Mouse (Mus musculus): ENCODE data around the gene Creld1. TPM values are rescaled to one million over a fixed set of nuclear protein-coding genes. Genes with fewer than 3 reads are reported as not detected.
A peak's percentile ranks its signal among the peaks of the same experiment; 100 is the strongest.

Gene Creld1
- total RNA-seq (2021) = 10 to 100 TPM; 52.2 to 55.6 TPM

DNA sequence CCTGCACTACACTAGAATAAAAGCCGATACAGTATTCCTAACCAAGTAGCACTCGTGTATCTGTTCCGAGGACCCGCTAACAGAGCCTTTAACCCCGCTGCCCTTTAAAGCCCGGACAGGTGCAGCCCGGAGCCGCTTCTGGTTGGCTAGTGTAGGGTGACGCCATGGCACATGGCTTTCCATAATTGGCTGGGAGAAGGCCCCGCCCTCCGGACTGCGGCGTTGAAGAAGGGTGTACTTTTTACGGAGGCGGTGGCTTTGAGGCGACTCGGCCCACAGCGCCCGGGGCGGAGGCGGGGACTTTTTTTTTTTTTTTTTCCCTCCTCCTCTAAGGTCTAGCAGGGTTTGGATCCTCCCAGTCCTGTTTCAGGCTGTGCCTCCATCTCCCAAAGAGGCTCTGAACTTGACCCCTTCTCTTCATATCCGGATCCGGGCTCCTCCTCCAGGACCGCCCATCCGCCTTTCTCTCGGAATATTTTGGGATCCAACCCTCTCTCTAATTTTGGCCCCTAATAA lies at the start of gene Creld1:
TSS of gene Creld1 (plus strand) at position 198 of the 516 bp plus-strand sequence.
- DNase-seq (ENCODE audit: low spot score) = peak; percentile 91
- intact Hi-C loops (cut with DNase I) = loop anchor here (10.0 kb wide), 1 partner anchor 212 kb away; the partner anchor contains the start of gene Tatdn2

DNA sequence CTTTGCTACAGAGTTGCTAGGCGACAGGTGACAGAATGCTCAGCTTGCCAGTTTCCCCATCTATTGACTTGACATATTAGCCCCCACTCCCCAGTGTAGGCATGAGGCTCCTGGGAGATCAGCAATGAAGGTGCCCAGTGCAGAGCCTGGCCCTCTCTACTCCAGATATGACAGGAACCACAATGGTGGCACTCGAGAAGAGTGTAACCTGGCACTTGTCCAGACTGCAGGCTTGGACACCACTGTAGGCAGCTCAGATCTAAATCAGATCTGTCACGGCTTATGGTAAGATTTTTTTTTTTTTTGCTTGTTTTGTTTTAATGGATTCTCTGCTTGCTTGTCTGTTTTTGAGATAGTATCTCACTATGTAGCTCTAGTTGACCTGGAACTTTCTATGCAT lies 49.4 kb upstream of the Creld1 start:
- intact Hi-C loops (cut with DNase I) = no loop called here
- DNase-seq (ENCODE audit: low spot score) = no peak

DNA sequence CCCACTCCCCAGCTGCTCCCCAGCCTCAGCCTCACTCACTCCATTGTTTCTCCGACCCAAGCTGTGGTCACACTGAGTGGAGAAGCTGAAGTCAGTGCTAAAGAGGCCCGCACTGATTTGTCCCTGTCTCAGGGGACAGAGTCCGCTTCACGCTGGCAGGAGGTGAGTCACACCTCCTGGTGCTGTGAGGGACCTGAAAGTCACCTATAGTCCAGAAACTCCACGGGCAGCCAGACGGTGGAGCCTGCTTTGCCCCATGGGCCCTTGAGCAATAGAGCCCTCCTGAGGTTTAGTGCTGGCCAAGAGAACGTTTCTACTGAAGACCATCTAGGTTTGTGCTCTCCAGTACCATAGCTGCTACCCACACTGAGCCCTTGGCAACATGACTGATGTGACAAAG lies 48.4 kb upstream of the Creld1 start:
- intact Hi-C loops (cut with DNase I) = no loop called here
- DNase-seq (ENCODE audit: low spot score) = no peak

DNA sequence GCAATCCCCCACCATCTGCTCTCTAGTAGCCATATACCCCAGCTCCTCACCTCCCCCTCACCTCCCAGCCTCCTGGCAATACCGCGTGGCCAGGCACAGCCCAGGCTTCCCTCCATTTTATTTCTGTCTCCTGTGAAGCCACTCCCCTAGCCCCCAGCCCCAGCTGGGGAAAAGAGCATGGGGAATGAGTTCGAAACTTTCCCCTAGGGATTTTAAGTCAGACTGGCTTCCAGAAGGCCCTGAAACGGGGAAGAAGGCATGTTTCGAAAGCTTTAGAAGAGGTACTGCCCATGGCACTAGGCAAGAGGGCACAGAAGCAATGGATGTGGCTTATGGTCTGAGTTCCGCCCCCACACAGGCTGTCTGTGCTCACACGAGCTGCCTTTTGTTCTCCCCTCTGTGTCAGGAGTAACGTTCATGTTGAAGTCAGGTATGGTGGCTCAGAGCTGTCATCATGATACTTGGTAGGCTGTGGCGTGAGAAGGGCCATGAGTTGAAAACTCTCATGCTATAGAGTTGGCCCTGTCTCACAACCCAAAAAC lies 47.4 kb upstream of the Creld1 start, which contains the start of gene Cidec:
TSS of gene Cidec (minus strand) at position 97 of the 542 bp plus-strand sequence.
- DNase-seq (ENCODE audit: low spot score) = no peak
- intact Hi-C loops (cut with DNase I) = no loop called here

DNA sequence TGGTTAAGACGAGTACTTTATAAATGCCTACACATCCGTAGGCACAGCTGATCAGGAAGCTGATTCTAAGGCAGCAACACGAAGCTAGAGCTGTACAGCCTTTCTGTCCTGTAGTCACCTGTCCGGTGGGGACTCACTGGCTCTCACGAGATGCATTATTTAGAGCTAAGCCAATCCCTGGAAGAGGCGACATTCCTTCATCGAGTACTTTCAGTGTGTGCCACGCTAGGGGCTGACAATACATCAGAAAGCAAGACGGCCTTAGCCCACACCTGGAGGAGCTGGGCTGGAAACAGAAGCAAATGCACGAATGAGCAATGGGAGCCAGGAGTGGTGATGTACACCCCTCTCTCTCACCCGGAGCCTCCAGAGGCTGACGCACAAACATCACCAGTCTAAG lies 46.0 kb upstream of the Creld1 start:
- intact Hi-C loops (cut with DNase I) = no loop called here
- no peak for DNase-seq (ENCODE audit: low spot score)

DNA sequence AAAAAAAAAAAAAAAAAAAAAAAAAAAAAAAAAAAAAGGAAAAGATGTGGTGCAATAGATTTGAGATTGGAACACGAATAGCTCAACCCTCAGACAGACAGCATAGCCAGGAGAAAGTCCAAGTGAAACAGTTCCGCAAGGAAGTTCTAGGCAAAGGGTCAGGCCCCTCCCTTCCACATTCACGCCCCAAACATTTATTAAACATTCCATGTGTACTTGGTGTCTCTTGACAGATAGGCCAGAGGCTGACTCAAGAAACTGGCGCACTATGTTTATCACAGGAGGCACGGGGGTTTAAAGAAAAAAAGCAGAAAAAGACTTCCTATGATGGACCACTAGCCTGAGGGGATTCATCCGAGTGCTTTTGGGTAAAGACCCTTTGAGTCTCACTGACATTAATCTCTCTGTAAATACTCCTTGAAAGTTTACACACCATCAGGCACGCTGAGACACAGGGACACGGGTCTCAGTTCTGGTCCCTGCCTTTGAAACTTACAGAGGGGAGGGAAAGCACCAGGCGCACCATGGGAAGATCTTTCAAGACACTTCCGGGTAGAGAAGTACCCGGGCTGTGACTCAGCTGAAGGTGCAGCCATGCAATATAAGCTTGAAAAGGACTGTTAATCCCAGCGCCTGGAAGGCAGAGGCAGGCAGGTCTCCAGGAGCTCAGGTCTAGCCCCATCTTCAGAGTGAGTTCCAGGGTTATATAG lies 44.2 kb upstream of the Creld1 start:
- intact Hi-C loops (cut with DNase I) = no loop called here
- DNase-seq (ENCODE audit: low spot score) = no peak

DNA sequence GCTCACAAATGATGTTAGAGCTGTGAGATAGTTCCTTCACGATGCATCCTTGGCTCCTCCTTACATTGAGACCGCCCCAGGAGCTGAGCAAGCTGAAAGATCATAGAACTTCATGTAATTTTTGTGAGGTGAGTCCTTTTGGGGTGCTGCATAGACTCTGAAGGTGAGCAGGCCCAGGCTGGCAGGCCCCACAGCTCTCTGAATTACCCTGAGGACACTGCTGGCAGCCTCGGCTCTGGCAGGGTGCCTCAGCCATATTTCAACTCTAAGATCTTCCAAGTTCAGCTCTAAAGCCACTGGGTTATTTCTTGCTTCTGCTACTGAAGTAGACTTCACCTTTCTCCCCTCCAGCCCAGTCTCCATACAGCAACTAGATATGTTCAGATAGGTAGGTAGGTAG lies 42.4 kb upstream of the Creld1 start:
- intact Hi-C loops (cut with DNase I) = no loop called here
- DNase-seq (ENCODE audit: low spot score) = no peak

DNA sequence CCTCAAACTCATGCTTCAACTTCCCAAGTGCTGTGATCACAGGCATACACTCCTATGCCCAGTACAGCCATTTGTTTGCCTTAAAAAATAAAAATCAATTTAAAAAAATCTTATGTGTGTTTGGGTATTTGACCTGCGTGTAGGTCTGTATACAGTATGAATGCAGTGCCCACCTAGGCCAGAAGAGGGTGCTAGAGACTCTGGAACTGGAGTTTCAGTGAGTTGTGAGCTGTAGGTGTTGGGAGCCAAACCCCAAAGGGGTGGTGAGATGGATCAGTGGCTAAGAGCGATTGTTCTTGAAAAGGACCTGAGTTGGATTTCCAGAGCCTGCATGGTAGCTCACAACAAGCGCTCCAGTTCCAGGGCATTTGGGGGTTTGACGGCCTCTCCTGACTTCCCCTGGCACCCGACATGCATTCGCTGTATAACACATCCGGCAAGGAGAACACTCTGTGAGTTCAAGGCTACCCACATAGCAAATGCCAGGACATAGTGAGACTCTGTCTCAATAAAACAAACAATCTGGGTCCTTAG lies 41.9 kb upstream of the Creld1 start:
- intact Hi-C loops (cut with DNase I) = no loop called here
- no peak for DNase-seq (ENCODE audit: low spot score)

DNA sequence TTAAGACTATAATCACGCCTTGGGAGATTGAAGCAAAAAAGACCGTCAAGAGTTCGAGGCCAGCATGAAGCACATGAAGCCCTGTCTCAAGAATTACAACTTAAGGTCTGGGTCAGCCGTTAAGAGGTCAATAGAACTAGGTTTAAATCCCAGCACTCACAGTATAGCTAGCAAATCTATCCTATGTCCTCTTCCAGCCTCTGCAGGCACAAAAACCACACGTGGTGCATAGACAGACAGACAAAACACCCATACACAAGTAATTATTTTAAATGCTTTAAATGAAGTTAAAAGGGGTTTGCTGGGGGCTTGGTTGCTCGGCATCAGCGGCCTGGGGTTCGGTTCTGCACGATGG lies 41.0 kb upstream of the Creld1 start:
- no peak for DNase-seq (ENCODE audit: low spot score)
- intact Hi-C loops (cut with DNase I) = loop anchor here (2.0 kb wide), 1 partner anchor 27 kb away; no protein-coding TSS in a partner anchor

DNA sequence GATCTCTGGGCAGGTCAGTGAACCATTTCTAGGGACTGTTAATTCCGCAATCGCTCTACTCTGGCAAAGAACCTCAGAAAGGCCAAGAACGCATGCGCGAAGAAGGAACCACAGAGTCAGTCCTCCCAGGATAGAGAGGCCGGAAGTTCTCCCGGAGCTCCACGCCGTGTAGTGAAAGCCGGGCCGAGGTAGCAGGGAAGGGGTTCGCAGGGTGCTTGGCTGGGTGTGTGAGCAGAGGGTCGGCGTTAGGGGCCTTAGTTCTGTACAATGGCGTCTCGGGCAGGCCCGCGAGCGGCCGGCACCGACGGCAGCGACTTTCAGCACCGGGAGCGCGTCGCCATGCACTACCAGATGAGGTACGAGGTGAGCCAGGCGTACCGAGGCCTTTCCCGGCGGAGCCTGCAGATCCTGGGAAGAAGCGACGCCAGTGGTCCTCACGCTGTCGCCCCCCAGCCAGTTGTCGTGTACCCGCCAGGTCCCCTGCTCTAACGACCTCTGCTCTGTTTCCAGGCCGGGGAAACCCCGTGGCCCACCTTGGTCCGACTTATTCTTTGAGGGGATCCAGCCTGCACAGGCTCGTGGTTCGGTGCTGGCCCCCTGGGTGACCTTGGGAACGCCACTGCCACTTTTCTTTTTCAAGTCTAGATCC lies 40.5 kb upstream of the Creld1 start, which contains the start of gene Jagn1:
TSS of gene Jagn1 (plus strand) at position 128 of the 649 bp plus-strand sequence.
- intact Hi-C loops (cut with DNase I) = loop anchor here (2.0 kb wide), 1 partner anchor 26 kb away; no protein-coding TSS in a partner anchor
- peak; percentile 78 for DNase-seq (ENCODE audit: low spot score)

DNA sequence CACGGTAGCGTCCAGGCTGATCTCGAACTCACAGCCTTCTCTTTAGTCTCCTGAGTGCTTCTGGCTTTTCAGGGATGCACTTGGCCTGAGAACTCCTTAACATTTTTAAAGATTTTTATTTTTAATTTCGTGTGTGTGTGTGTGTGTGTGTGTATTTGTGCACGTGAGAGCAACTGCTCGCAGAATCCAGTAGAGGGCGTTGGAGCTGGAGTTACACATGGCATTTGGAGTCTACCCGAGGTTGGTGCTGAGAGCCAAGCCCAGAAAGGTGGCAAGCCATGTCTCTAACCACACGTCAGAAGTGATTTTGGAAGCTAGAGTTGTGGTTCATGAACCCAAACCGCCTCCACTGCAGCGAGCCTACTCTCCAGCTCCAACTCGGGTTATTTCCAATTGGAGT lies 40.0 kb upstream of the Creld1 start:
- DNase-seq (ENCODE audit: low spot score) = no peak
- intact Hi-C loops (cut with DNase I) = loop anchor here (2.0 kb wide), 1 partner anchor 26 kb away; no protein-coding TSS in a partner anchor

DNA sequence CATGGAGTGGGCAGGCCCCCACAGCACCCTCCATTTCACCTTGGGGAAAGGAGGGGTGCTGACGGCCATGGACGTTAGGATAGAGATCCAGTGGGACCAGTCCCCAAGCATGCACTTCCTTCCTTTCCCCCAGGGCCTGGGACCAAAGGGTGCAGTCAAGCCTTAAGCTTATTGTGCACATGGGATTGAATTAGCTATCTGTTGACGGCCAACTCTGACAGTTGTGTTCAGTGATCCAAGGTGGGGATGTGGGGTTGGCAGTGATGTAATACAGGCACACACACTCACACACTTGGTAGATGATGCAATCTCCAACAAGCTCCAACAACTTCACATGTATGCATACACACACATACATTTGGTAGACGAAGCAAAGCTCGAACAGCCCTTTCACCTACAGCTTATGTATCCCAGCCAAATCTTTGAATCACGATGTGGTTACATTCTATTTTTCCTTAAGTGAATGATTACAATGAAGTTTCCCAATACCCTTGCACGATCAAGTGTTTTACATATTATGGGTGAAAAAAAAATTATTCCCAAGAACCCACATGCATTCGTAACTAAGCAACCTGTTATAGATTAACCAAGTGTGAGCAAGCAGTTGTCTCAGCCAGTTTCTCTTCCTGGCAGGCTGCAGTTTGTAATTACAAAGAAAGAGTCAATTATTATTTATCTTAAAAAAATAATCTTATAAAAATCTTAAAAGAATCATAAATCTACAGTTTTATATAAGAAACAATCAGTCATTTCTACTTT lies 38.7 kb upstream of the Creld1 start:
- intact Hi-C loops (cut with DNase I) = no loop called here
- no peak for DNase-seq (ENCODE audit: low spot score)

DNA sequence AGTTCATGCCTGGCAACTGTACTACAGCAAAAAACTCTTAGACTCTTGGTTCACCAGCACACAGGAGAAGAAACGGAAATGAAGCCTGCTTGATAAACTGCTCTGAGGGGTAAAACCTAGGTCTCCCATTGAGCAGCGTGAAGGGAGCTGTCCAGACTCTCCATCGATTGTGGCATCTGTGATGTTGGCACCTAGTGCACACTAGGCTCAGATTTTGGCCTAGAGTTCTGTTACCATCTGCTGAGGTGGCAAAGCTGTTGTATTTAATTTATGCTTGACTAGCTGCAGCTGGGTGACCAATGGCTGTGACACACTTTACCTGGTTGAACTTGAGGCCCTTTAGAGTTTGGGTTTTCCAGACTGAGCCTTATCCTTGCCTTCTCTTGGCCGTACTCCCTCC lies 35.5 kb upstream of the Creld1 start:
- DNase-seq (ENCODE audit: low spot score) = no peak
- intact Hi-C loops (cut with DNase I) = no loop called here

DNA sequence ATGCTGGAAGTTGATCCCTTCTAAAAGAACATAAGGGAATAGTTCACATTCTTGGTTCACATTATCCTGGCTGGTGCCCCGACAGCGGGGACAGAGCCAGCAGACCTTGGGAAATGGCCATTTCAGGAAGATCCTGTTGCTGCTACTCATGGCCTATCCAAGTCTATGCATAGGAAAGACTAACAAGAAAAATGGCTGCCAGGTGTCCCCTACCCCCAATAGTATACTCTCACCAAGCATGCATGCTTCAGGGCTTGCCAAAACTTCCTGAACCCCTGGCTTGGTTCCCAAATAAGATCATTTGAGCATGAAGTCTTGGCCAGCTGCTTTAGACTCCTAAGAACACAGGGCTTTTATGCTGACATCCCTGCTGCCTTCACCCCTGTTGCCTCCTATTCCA lies 31.3 kb upstream of the Creld1 start:
- no peak for DNase-seq (ENCODE audit: low spot score)

DNA sequence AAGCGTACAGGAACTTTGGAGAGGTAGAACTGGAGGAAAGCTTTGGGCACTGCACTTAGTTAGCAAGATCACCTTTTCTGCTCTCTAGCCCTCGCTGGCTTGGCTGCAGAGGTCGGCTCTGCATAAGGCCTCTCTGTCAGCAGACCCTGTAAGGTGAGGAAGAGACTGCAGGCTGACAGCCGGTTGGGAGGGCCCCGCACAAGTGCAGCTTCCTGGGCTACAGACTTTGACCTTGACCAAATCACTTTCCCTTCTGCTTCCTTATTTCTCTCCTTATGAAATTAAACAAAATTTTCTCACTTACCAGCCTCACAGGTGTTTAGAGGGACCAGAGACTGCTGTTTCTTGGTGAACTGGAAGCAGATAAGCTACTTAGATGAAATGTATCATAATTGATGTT lies 28.1 kb upstream of the Creld1 start:
- intact Hi-C loops (cut with DNase I) = no loop called here

More for the DNA sequence above, 31.3 kb upstream of the Creld1 start:
- intact Hi-C loops (cut with DNase I) = no loop called here

DNA sequence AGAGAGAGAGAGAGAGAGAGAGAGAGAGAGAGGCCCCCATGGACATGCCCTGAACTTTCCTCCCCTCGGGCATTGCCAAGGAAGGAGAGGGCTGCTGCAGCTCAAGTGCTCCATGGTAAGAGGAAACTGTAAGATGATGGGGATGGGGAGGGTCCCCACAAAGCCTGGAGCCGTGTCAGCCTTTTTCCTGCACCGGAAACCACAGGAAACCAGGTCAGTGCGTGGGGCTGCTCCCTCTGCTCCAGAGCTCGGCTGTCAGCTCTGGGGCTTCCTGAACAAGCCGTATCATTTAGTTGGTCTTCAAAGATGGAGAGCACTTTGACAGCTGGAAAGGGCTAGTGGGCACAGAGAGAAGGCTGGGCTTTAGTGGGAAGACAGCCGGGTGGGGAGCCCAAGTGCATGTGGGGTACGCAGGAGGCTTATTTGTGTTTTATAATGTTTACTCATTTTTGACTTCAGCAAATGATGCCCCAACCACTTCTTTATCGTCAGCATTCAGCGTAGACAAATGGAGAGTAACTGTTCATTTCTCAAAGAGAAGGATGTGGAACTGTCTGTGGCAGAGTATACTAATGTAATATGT lies 25.1 kb upstream of the Creld1 start, which contains the start of gene Il17re:
TSS of gene Il17re (plus strand) at position 533 of the 583 bp plus-strand sequence.
- intact Hi-C loops (cut with DNase I) = no loop called here
- no peak for DNase-seq (ENCODE audit: low spot score)

More for the DNA sequence above, 28.1 kb upstream of the Creld1 start:
- no peak for DNase-seq (ENCODE audit: low spot score)

DNA sequence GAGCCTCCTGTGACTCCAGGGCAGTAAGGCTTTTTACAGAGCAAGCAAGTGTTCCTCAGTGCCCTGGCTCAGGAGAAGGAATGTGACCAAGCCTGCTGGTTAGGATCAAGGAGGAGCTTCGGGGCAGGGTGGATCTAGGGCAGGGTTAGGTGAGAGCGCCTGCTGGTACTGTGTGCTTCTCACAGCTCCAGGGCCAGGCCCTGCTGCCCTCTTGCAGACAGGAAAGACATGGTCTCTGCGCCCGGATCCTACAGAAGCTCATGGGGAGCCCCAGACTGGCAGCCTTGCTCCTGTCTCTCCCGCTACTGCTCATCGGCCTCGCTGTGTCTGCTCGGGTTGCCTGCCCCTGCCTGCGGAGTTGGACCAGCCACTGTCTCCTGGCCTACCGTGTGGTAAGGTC lies 24.5 kb upstream of the Creld1 start:
- intact Hi-C loops (cut with DNase I) = no loop called here
- no peak for DNase-seq (ENCODE audit: low spot score)

DNA sequence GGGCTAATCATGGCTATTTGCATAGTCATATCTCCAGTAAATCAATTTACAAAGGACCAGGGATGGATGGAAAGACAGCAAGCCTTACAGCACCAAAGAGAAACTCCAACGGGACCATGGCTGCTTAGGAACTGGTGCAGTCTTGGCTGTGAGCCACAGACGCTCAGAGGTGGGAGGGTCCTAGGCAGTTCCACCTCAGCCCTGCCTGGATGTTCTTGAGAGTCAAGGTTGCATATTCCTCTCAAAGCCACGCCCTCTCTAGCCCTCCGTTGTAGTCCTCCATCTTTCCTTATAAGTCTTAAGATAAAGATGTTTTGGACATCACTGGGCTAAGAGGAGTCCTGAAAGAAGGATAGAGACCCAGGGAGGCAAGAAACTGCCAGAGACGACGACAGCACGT lies 19.1 kb upstream of the Creld1 start:
- intact Hi-C loops (cut with DNase I) = no loop called here
- DNase-seq (ENCODE audit: low spot score) = no peak

DNA sequence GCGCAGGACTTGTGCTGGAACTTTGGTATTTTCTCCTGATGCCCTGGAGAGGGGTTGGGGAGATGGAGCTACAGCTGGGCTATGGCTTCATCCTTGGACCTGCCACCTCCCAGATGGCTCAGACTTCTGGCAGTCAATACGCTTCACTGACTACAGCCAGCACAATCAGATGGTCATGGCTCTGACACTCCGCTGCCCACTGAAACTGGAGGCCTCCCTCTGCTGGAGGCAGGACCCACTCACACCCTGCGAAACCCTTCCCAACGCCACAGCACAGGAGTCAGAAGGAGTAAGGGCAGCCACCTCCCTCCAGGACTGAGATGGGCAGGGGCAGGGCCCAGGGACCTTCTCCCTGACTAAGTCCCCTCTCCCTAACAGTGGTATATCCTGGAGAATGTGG lies 17.5 kb upstream of the Creld1 start:
- no peak for DNase-seq (ENCODE audit: low spot score)
- intact Hi-C loops (cut with DNase I) = loop anchor here (5.0 kb wide), 1 partner anchor 293 kb away; no protein-coding TSS in a partner anchor
